Mouse (Mus musculus) spleen, postnatal 4 days (tissue): ENCODE measurements around the gene Gpr89.

Experiments
- DNase-seq, 2 experiments: peaks; one replicate each; pipeline ENCODE4 v3.0.0; 2022; ENCODE audit warnings: low spot score in 2 of 2

The Gpr89 gene

GRCm38 (mm10) chr3:96904851-96905541, at the start of gene Gpr89:
Gene Gpr89, minus strand, starts transcription at chr3:96905346.
- DNase-seq: peak; percentile 95 to 97

- DNase-seq: no peak
These were observed 48.5 kb upstream of the Gpr89 start for GRCm38 (mm10) chr3:96953489-96954233.

- DNase-seq: no peak
These were observed 37.6 kb upstream of the Gpr89 start for GRCm38 (mm10) chr3:96942706-96943105.

GRCm38 (mm10) chr3:96938738-96939137, 33.6 kb upstream of the Gpr89 start:
- peak; percentile 66 to 85 for DNase-seq

GRCm38 (mm10) chr3:96937606-96938005, 32.5 kb upstream of the Gpr89 start:
- DNase-seq: no peak

- DNase-seq: no peak
These were observed 31.1 kb upstream of the Gpr89 start for GRCm38 (mm10) chr3:96936241-96936640.

- DNase-seq: no peak
These were observed 26.1 kb upstream of the Gpr89 start for GRCm38 (mm10) chr3:96931261-96931681.

GRCm38 (mm10) chr3:96925920-96926319, 20.8 kb upstream of the Gpr89 start, which contains the start of gene Gja8:
Gene Gja8, minus strand, starts transcription at chr3:96926020.
- DNase-seq: no peak

GRCm38 (mm10) chr3:96924631-96925030, 19.5 kb upstream of the Gpr89 start:
- DNase-seq: no peak

- DNase-seq: no peak
These were observed 15.8 kb upstream of the Gpr89 start for GRCm38 (mm10) chr3:96920991-96921390.

GRCm38 (mm10) chr3:96905592-96905991, 446 bp upstream of the Gpr89 start:
- DNase-seq: no peak

- DNase-seq: no peak
These were observed 753 bp downstream of the Gpr89 start, which contains the start of gene Gja5 for GRCm38 (mm10) chr3:96904393-96904792. Gene Gja5, plus strand, starts transcription at chr3:96904693.

- DNase-seq: no peak
These were observed 2.7 kb downstream of the Gpr89 start for GRCm38 (mm10) chr3:96902336-96902999.

- no peak for DNase-seq
These were observed 21.5 kb downstream of the Gpr89 start for GRCm38 (mm10) chr3:96883690-96884089.

- no peak for DNase-seq
These were observed 22.9 kb downstream of the Gpr89 start for GRCm38 (mm10) chr3:96882061-96882849.

- no peak for DNase-seq
These were observed 23.6 kb downstream of the Gpr89 start for GRCm38 (mm10) chr3:96881557-96881956.

GRCm38 (mm10) chr3:96880385-96880784, 24.8 kb downstream of the Gpr89 start:
- no peak for DNase-seq

GRCm38 (mm10) chr3:96879536-96879935, 25.6 kb downstream of the Gpr89 start:
- DNase-seq: no peak

GRCm38 (mm10) chr3:96874808-96875571, 30.2 kb downstream of the Gpr89 start:
- DNase-seq: peak in 1 of 2 experiments; percentile 30

- DNase-seq: no peak
These were observed 32.6 kb downstream of the Gpr89 start for GRCm38 (mm10) chr3:96872501-96872900.

GRCm38 (mm10) chr3:96871070-96871469, 34.1 kb downstream of the Gpr89 start:
- no peak for DNase-seq
